Mouse (Mus musculus) brain, embryonic 14.5 days (tissue): ENCODE results near the gene D8Ertd738e.

Source experiments
- CTCF ChIP-seq: fragments of 200-500 bp; IDR thresholded peaks from 2 replicates; pipeline ENCODE4 v1.5.1; 2012; ENCODE audit warnings: inconsistent platforms, mild to moderate bottlenecking, moderate library complexity, borderline replicate concordance; ENCODE audit not compliant: insufficient read depth, insufficient read length; ENCODE audit errors: extremely low read depth
- POLR2A ChIP-seq: fragments of 200-500 bp; IDR thresholded peaks from 2 replicates; pipeline ENCODE4 v1.6.1; 2012; ENCODE audit warnings: mild to moderate bottlenecking, inconsistent platforms, borderline replicate concordance; ENCODE audit not compliant: poor library complexity, insufficient read depth, insufficient read length, severe bottlenecking; ENCODE audit errors: extremely low read depth

GRCm38 (mm10) chr8:84269950-84270773 is 20.6 kb upstream of the D8Ertd738e start, which contains the start of gene Ccdc130:
- TF ChIP-seq POLR2A (peak; percentile 63; the same call in 1 of the 2 replicates), CTCF (no peak)
